Comparison of ENCODE assay signal across 9 mouse cellular contexts in genomic region chr19:14594537-14594936, GRCm38 (mm10). TPM values are rescaled to one million over a fixed set of nuclear protein-coding genes. Genes with fewer than 3 reads are reported as not detected.
DNase-seq lines count a peak whose midpoint lies in the region; ATAC-seq and TF ChIP-seq lines count a peak whose summit lies in the region.
"Had no signal": no experiment of that assay in that cellular context is flagged by ENCODE, and none has a peak within 500 bp of the region (broad histone marks: within the 10 kb centered on the region; RNA-seq: fewer than 3 reads in every experiment).

No protein-coding gene starts in this region.

- peak overlapping the region; percentile 20; the same call in 1 of the 2 replicates for H3K9ac ChIP-seq in heart, embryonic 16.5 days (ENCODE audit: low read length)
- H3K9ac ChIP-seq in heart, adult 2 months (ENCODE audit: low read depth, low read length), result no peak overlapping the region
- no peak overlapping the region for H3K9ac ChIP-seq in ES-E14 (ENCODE audit: insufficient read depth, low read depth, low read length, poor library complexity, severe bottlenecking)
- peak overlapping the region; percentile 0; the same call in 1 of the 2 replicates for H3K9ac ChIP-seq in hindbrain, embryonic 11.5 days (ENCODE audit: low read depth, low read length)
- peak overlapping the region; percentile 20; the same call in 1 of the 2 replicates for H3K9ac ChIP-seq in midbrain, embryonic 11.5 days (ENCODE audit: low read length)

- TF ChIP-seq POLR2A in heart, adult 2 months (IDR thresholded peaks at IDR 0.05; ENCODE audit: insufficient read depth, low read depth, low read length), result no peak

- in situ Hi-C loops in ES-E14 (cut with MboI; ENCODE audit: low sequenced_read_pairs in 2 of 2, unreplicated experiment in 2 of 2), result no loop called here

- 77% methylated on average over 3 of the region's 3 CpGs for WGBS in heart, embryonic 16.5 days
- 82% methylated on average over 3 of the region's 3 CpGs for WGBS in heart, adult 2 months
- 81% methylated on average over 3 of the region's 3 CpGs for WGBS in hindbrain, embryonic 11.5 days
- 68% methylated on average over 3 of the region's 3 CpGs for WGBS in midbrain, embryonic 11.5 days

- no peak for TF ChIP-seq CTCF in heart, adult 2 months (IDR thresholded peaks at IDR 0.05)

- H3K36me3 ChIP-seq in heart, embryonic 16.5 days (ENCODE audit: control insufficient read depth, insufficient read depth), result peaks cover 2% of the 10 kb centered on the region; the same call in 1 of the 2 replicates
- H3K36me3 ChIP-seq in heart, adult 2 months (ENCODE audit: control insufficient read depth, insufficient read depth, low read length), result peaks cover 16% of the 10 kb centered on the region
- H3K36me3 ChIP-seq in ES-E14 (ENCODE audit: control insufficient read depth, insufficient read depth, low read length, poor library complexity, severe bottlenecking), result peaks cover 17% of the 10 kb centered on the region
- no peaks in the 10 kb centered on the region for H3K36me3 ChIP-seq in hindbrain, embryonic 11.5 days (ENCODE audit: control insufficient read depth, insufficient read depth, low read length)
- no peaks in the 10 kb centered on the region for H3K36me3 ChIP-seq in midbrain, embryonic 11.5 days (ENCODE audit: control insufficient read depth, insufficient read depth, low read length)

- H3K4me2 ChIP-seq in heart, embryonic 16.5 days (ENCODE audit: low read depth, low read length), result peak overlapping the region; percentile 62; the same call in 1 of the 2 replicates
- peak overlapping the region; percentile 47 for H3K4me2 ChIP-seq in hindbrain, embryonic 11.5 days (replicated peaks; ENCODE audit: low read depth, low read length)
- H3K4me2 ChIP-seq in midbrain, embryonic 11.5 days, result peak overlapping the region; percentile 65

- TF ChIP-seq EP300 in heart, adult 2 months (IDR thresholded peaks at IDR 0.05; ENCODE audit: insufficient read depth, low read depth, low read length), result no peak

- H3K27me3 ChIP-seq in heart, embryonic 16.5 days (ENCODE audit: control insufficient read depth, insufficient read depth, low read length), result no peaks in the 10 kb centered on the region
- no peaks in the 10 kb centered on the region for H3K27me3 ChIP-seq in heart, adult 2 months (ENCODE audit: control insufficient read depth, insufficient read depth, low read length)
- no peaks in the 10 kb centered on the region for H3K27me3 ChIP-seq in hindbrain, embryonic 11.5 days (ENCODE audit: control insufficient read depth, insufficient read depth, low read length)
- no peaks in the 10 kb centered on the region; the same call in 1 of the 2 replicates for H3K27me3 ChIP-seq in midbrain, embryonic 11.5 days (ENCODE audit: control insufficient read depth, insufficient read depth, low read length)
- H3K27me3 ChIP-seq: megakaryocyte, embryonic 14.5 days had no signal

- intact Hi-C loops in heart, adult 2 months (cut with DNase I), result loop anchor here (10.0 kb wide), 2 partner anchors 350 to 1800 kb away; partner anchors contain the start of genes Lpxn and Zfp91

- H3K27ac ChIP-seq in heart, embryonic 16.5 days (ENCODE audit: low read length), result no peak overlapping the region
- H3K27ac ChIP-seq in heart, adult 2 months, result no peak overlapping the region
- H3K27ac ChIP-seq in ES-E14 (ENCODE audit: insufficient read depth, low read depth, low read length, poor library complexity, severe bottlenecking), result no peak overlapping the region
- H3K27ac ChIP-seq in hindbrain, embryonic 11.5 days (ENCODE audit: low read depth, low read length), result no peak overlapping the region
- no peak overlapping the region for H3K27ac ChIP-seq in midbrain, embryonic 11.5 days (ENCODE audit: low read depth, low read length)

- no peaks in the 10 kb centered on the region for H3K79me2 ChIP-seq in heart, adult 2 months (replicated peaks; ENCODE audit: control insufficient read depth, insufficient read depth, low read length)

- no peak overlapping the region for H3K4me3 ChIP-seq in heart, embryonic 16.5 days (ENCODE audit: low read length)
- no peak overlapping the region for H3K4me3 ChIP-seq in heart, adult 2 months
- peak overlapping the region; percentile 3 to 32; a peak in 1 of 4 replicates for H3K4me3 ChIP-seq in ES-E14 (ENCODE audit: insufficient read depth in 1 of 2, low read depth in 1 of 2, low read length in 2 of 2, poor library complexity in 1 of 2, severe bottlenecking in 1 of 2)
- peak overlapping the region; percentile 92 for H3K4me3 ChIP-seq in hindbrain, embryonic 11.5 days (ENCODE audit: low read depth, low read length)
- H3K4me3 ChIP-seq in midbrain, embryonic 11.5 days (ENCODE audit: low read depth, low read length), result peak overlapping the region; percentile 92

- no peak for ATAC-seq in heart, embryonic 16.5 days (replicated peaks; ENCODE audit: extremely low read depth, insufficient read depth, low FRiP score)
- ATAC-seq in hindbrain, embryonic 11.5 days (ENCODE audit: low FRiP score), result no peak
- ATAC-seq in midbrain, embryonic 11.5 days (ENCODE audit: low FRiP score), result no peak

- peaks cover 12% of the 10 kb centered on the region for H3K4me1 ChIP-seq in heart, embryonic 16.5 days (ENCODE audit: control insufficient read depth, insufficient read depth, low read length)
- H3K4me1 ChIP-seq in heart, adult 2 months (ENCODE audit: control insufficient read depth, insufficient read depth, low read length), result peaks cover 1% of the 10 kb centered on the region; the same call in 1 of the 2 replicates
- H3K4me1 ChIP-seq in ES-E14 (ENCODE audit: control insufficient read depth in 2 of 2, insufficient read depth in 2 of 2, low read length in 2 of 2, poor library complexity in 1 of 2), result 0 out of 4 replicates have a peak, but pooled peaks cover 2 to 6% of the 10 kb centered on the region in 2 experiments
- H3K4me1 ChIP-seq in hindbrain, embryonic 11.5 days (replicated peaks; ENCODE audit: control insufficient read depth, insufficient read depth, low read length), result no peaks in the 10 kb centered on the region; the same call in 1 of the 2 replicates
- H3K4me1 ChIP-seq in midbrain, embryonic 11.5 days (ENCODE audit: control insufficient read depth, insufficient read depth, low read length), result peaks cover 14% of the 10 kb centered on the region

- no peak for DNase-seq in heart, adult 2 months
- DNase-seq in ES-E14 (ENCODE audit: low read depth, low spot score), result no peak
- DNase-seq in hindbrain, embryonic 11.5 days (ENCODE audit: low spot score), result no peak
- no peak for DNase-seq in midbrain, embryonic 11.5 days (ENCODE audit: low spot score, missing footprints)
- DNase-seq in cerebellum, postnatal 10 days, result no peak
- DNase-seq in cerebellum, adult 8-10 months, result no peak
- no peak for DNase-seq in kidney, adult 18-20 months

- no peaks in the 10 kb centered on the region for H3K9me3 ChIP-seq in heart, embryonic 16.5 days (replicated peaks; ENCODE audit: control insufficient read depth, low read length)
- H3K9me3 ChIP-seq in ES-E14 (ENCODE audit: control insufficient read depth, insufficient read depth, low read depth, low read length), result no peaks in the 10 kb centered on the region
- no peaks in the 10 kb centered on the region for H3K9me3 ChIP-seq in hindbrain, embryonic 11.5 days (ENCODE audit: control insufficient read depth, low read length)
- no peaks in the 10 kb centered on the region for H3K9me3 ChIP-seq in midbrain, embryonic 11.5 days (ENCODE audit: control insufficient read depth, low read length)
- H3K9me3 ChIP-seq: megakaryocyte, embryonic 14.5 days had no signal

TF ChIP-seq in ES-E14, 5 proteins besides CTCF, POLR2A, EP300 and RAD21:
- TF ChIP-seq ZC3H11A (IDR thresholded peaks at IDR 0.05; ENCODE audit: borderline replicate concordance, low read depth, low read length) (no peak), ZNF384 (IDR thresholded peaks at IDR 0.05; ENCODE audit: low read depth, low read length) (no peak), HCFC1 (IDR thresholded peaks at IDR 0.05; ENCODE audit: borderline replicate concordance, insufficient read depth, low read length) (no peak), MAFK (IDR thresholded peaks at IDR 0.05; ENCODE audit: insufficient read depth, low read depth, low read length) (no peak), CHD2 (IDR thresholded peaks at IDR 0.05; ENCODE audit: low read depth, low read length) (no peak)
TF ChIP-seq in ES-E14: peak in this region for 0.

RNA-seq across cellular contexts. Expression of gene Tle4, which starts 3.3 kb away (rescaled TPM):
- 6.0 and 6.2 TPM in 2 replicates for polyA plus RNA-seq in heart, embryonic 16.5 days (2015; fragmentation: Nextera tagmentation; extraction: Ambion mirVana)
- total RNA-seq in heart, adult 2 months (2021), result 10 to 100 TPM in 1 of 2 experiments, 1 to 10 TPM in 1; 8.5 to 10.3 TPM
- 5.8 and 7.8 TPM in 2 replicates for polyA plus RNA-seq in heart, adult 2 months (2012; rRNA removed)
- total RNA-seq in ES-E14 (2012; rRNA removed), result 45.7 and 52.4 TPM in 2 replicates
- polyA plus RNA-seq in hindbrain, embryonic 11.5 days (2014; fragmentation: Nextera tagmentation; extraction: Ambion mirVana), result 23.2 and 31.1 TPM in 2 replicates
- 36.5 and 38.8 TPM in 2 replicates for polyA plus RNA-seq in midbrain, embryonic 11.5 days (2014; fragmentation: Nextera tagmentation; extraction: Ambion mirVana)

Comparison
In these comparisons a context has a peak if more than half of its experiments do, and no peak if none do; other contexts are left out.
1. H3K9ac ChIP-seq: peak in heart, embryonic 16.5 days (single experiment), hindbrain, embryonic 11.5 days (single experiment) and midbrain, embryonic 11.5 days (single experiment); none in heart, adult 2 months (single experiment) and ES-E14 (single experiment).
2. H3K4me3 ChIP-seq: peak in ES-E14 (2 of 2), hindbrain, embryonic 11.5 days (single experiment) and midbrain, embryonic 11.5 days (single experiment); none in heart, embryonic 16.5 days (single experiment) and heart, adult 2 months (single experiment).
3. Peak in every context shown above with its lines, with median percentiles within 50 percentile points of each other: H3K4me2 ChIP-seq.